Mouse (Mus musculus): ENCODE results near the gene 1700003H04Rik. TPM values are rescaled to one million over a fixed set of nuclear protein-coding genes. Genes with fewer than 3 reads are reported as not detected.
A peak's percentile ranks its signal among the peaks of the same experiment; 100 is the strongest.

1700003H04Rik gene
- not detected for total RNA-seq (2021)

DNA sequence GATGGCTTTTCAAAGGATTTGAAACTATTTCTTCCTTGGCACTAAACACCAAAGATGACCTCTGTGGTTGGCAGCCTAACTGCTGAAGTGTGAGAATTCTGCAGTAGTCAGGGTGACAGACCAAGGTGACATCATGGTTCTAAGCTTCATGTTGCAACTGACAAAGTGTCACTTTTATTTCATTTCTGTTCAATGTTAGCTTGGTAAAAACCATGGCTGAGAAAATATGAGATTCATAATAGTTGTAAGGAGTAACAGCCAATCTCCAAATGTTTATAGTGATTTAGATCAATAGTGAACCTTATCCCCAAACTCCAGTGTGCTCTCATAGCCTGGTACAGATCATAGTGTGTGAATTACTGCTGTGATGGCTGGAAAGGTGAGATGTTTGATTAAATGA is at the start of gene 1700003H04Rik:
TSS of gene 1700003H04Rik (minus strand) at position 101 of the 400 bp plus-strand sequence.
- DNase-seq (ENCODE audit: extremely low spot score in 1 of 2, low spot score in 1 of 2), result no peak

DNA sequence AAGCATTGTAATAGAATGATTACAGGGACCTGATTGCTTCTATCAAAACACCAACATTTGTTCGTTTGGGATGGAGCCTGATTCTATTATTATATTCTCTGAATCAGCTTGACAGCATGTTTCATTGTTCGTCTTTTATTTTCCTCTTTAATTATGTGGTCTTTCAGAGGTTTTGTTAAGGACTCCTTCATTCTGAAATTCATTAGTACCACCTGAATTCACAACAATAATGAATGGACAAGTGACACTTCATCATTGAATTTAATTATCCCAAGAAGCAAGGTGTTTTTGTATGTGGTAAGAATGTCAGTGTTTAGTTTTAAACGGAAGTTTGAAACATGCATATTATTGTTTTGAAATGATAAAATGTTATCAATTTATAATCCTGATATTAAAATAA is 42.1 kb upstream of the 1700003H04Rik start:
- DNase-seq (ENCODE audit: extremely low spot score in 1 of 2, low spot score in 1 of 2), result no peak

DNA sequence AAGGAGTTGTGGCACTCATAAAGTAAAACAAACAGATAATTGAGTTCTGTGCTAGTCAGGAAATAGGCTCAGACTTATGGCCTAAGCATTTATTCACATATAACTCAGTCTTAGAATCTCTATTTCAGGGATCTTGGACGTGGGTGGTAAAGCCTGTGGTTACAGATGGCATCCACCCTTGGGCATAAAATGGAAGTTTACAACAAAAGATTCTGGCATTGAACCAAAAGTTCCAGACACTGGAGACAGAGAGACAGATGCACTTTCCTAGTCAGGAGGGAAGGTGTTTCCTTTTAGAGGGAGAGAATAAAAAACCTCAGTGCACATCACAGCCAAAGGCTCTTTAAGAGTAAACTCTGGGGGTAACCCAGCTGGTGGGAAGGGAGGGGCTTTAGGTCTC is 32.4 kb upstream of the 1700003H04Rik start:
- DNase-seq (ENCODE audit: extremely low spot score in 1 of 2, low spot score in 1 of 2), result peak in 1 of 2 experiments; percentile 5

DNA sequence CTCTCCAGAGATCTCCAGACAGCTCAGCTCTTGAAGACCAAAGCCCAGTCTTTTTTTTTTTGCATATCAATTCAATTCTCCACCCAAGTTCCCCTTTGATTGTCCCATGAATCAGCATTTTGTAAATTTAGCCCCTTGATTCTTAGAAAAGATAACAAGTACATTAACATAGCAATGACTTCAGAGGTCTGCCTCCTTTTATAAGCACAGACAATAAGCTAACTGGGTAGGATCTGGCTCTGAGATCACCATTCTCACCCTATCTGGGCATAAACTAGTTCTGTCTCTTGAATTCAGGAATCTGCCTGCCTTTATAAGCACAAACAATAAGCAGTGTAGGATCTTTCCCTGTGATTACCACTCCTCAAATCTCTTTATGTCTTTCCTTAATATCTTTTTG is 29.1 kb upstream of the 1700003H04Rik start:
- no peak for DNase-seq (ENCODE audit: extremely low spot score in 1 of 2, low spot score in 1 of 2)

DNA sequence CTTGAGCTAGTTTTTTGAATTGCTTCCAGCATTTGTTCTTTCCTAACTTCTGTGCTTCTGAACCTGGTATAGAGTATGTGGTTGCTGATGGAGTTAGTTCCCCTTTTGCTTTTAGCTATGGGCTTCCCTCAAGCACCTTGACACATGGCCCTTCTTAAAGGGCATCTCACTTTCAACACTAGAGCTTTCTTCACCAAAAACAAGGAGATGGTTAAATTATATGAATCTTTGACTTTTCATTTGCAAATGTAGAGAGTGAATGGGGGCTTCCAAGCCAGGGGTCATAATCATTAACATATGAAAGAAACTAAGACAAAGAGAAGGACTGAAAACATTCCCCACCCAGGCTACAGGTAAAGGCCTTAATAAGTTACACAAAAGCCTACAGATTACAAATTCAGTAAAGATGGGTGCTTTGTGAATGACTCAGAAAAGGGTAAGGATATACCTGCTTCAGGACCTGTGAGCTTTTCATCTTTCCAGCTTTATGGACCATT is 25.2 kb upstream of the 1700003H04Rik start:
- no peak for DNase-seq (ENCODE audit: extremely low spot score in 1 of 2, low spot score in 1 of 2)

GRCm38 (mm10) chr3:124605518-124605917 is 24.6 kb upstream of the 1700003H04Rik start:
- no peak for DNase-seq (ENCODE audit: extremely low spot score in 1 of 2, low spot score in 1 of 2)

DNA sequence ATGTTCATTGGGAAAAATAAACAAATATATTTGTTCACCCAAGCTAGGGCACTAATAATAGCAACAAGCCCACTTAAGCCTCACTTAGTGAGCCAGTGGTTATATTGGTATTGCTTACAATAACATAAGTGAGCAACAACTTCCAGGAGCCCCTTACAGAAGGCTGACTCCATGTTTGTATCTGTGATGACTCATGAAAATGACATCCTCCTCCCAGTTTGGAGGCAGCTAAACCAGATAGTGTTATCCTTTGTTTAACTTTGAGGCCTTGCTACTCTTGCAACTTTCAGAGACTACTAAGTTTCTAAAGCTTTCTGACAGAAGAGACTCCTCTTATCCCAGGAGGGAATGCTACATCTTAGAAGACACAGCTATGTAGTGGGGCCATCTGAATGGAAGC is 16.9 kb upstream of the 1700003H04Rik start:
- DNase-seq (ENCODE audit: extremely low spot score in 1 of 2, low spot score in 1 of 2), result no peak

GRCm38 (mm10) chr3:124587534-124587933 is 6.6 kb upstream of the 1700003H04Rik start:
- no peak for DNase-seq (ENCODE audit: extremely low spot score in 1 of 2, low spot score in 1 of 2)

DNA sequence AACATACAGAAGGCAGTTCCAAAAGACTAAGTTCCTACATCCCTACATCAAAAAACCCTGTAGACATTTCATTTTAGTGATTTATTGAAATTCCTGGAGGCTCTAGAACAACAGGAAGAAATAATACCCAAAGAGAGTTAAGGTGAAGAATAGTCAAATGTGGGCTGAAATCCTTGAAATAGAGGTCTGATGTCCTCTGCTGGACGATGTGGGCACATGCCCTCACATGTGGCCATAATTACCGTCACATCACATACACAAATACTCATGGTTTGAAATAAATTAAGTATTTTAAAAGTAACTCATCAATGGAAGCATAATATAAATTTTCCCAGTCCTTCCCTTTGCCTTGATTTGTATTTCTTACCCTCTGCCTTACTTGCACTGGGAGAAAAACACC is 4.9 kb upstream of the 1700003H04Rik start:
- DNase-seq (ENCODE audit: extremely low spot score in 1 of 2, low spot score in 1 of 2), result no peak

- no peak for DNase-seq (ENCODE audit: extremely low spot score in 1 of 2, low spot score in 1 of 2)
Measured at GRCm38 (mm10) chr3:124557317-124557716, 23.6 kb downstream of the 1700003H04Rik start.

- no peak for DNase-seq (ENCODE audit: extremely low spot score in 1 of 2, low spot score in 1 of 2)
Measured at GRCm38 (mm10) chr3:124555963-124556362, 24.9 kb downstream of the 1700003H04Rik start.

DNA sequence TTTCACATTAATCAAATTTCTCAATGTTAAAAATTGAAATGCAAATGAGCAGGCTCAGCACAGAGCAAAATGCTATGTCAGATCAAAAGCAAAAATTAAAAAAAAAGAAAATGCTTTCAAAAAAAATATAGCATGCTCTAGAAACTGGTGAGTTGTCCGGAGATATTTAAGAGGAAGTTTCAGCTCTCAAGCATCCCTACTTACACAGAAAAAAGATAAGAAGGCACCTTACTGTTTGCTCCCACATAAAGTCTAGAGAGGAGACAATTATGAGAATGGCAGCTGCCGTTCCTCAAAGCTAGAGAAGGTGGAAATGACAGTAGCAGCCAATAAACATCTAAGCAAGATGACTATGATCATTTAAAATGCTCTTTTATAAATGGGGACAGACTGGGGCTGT is 25.8 kb downstream of the 1700003H04Rik start:
- DNase-seq (ENCODE audit: extremely low spot score in 1 of 2, low spot score in 1 of 2), result no peak

- peak in 1 of 2 experiments; percentile 3 for DNase-seq (ENCODE audit: extremely low spot score in 1 of 2, low spot score in 1 of 2)
Measured at GRCm38 (mm10) chr3:124548898-124549297, 32.0 kb downstream of the 1700003H04Rik start.

GRCm38 (mm10) chr3:124538260-124538659 is 42.6 kb downstream of the 1700003H04Rik start:
- no peak for DNase-seq (ENCODE audit: extremely low spot score in 1 of 2, low spot score in 1 of 2)

- no peak for DNase-seq (ENCODE audit: extremely low spot score in 1 of 2, low spot score in 1 of 2)
Measured at GRCm38 (mm10) chr3:124536602-124537001, 44.3 kb downstream of the 1700003H04Rik start.

GRCm38 (mm10) chr3:124518786-124519185 is 62.1 kb downstream of the 1700003H04Rik start:
- no peak for DNase-seq (ENCODE audit: extremely low spot score in 1 of 2, low spot score in 1 of 2)

Other genes starting within 250 kb of the 1700003H04Rik start
- not detected for gene 1700006A11Rik, start 155.1 kb downstream of the 1700003H04Rik start, total RNA-seq (2021)